Mouse (Mus musculus) small intestine, adult 2 months (tissue): ENCODE measurements at regions not wholly inside any gene's neighbourhood (a gene's known extent, or its start where the extent isn't known, plus 50 kb on each side); places are given as distances from the start of the nearest gene placed in this dataset.

Experiments used
- CTCF ChIP-seq: fragments of 200-500 bp; IDR thresholded peaks from 2 replicates; pipeline ENCODE4 v1.5.1; 2012; ENCODE audit warnings: low read depth, mild to moderate bottlenecking, control low read depth, inconsistent platforms, low read length, moderate library complexity, mixed read lengths; ENCODE audit not compliant: insufficient replicate concordance, insufficient read length; ENCODE audit errors: extremely low read depth
- POLR2A ChIP-seq: fragments of 200-500 bp; IDR thresholded peaks from 2 replicates; pipeline ENCODE4 v1.6.1; 2012; ENCODE audit warnings: low read depth, mild to moderate bottlenecking, control low read depth, inconsistent platforms, low read length, moderate library complexity

DNA sequence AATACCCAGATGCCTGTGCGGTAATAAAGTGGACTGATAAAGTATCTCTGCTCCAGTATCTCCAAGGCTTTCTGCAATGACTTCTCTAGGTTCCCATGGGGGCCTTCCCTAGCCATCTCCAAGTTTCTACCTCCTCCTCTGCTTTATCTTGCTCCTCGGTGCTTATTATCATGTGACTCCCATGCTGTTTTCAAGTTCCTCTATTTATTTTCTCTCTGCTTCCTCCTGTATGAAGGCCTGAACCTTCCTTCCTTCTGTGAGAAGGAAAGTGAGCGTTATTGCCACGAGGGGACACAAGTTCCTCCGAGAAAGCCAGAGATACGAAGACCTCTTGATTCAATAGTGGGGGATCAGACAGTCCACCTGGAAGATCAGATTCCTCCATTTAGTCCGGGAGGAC is 77.4 kb upstream of the Pkdcc start:
- TF ChIP-seq CTCF (no peak), POLR2A (no peak)
